Mouse (Mus musculus) liver, embryonic 14.5 days (tissue): ENCODE measurements around the gene Fgf14. TPM values are rescaled to one million over a fixed set of nuclear protein-coding genes. Genes with fewer than 3 reads are reported as not detected.

Source experiments
- ATAC-seq: fragments of 200-750 bp; cut with Nextera tagmentation; 2 replicates; pipeline ENCODE4 v1.8.0; 2017; ENCODE audit warnings: moderate number of reproducible peaks, mild to moderate bottlenecking, moderate library complexity; ENCODE audit not compliant: insufficient read depth
- DNase-seq, 3 experiments: peaks; one replicate each; pipeline ENCODE4 v3.0.0-alpha.2; 2012 to 2013; ENCODE audit warnings: low read depth in 3 of 3, low spot score in 3 of 3
- H3K27ac ChIP-seq: fragments of 300-500 bp; sonication (generic); 2 replicates; pipeline ENCODE4 v1.5.1; 2014; ENCODE audit warnings: moderate library complexity, mild to moderate bottlenecking, control low read depth, inconsistent platforms
- H3K27me3 ChIP-seq: fragments of 300-500 bp; sonication (generic); 2 replicates; pipeline ENCODE4 v1.6.1; 2014; ENCODE audit warnings: mild to moderate bottlenecking, low read length, moderate library complexity; ENCODE audit not compliant: control insufficient read depth, insufficient read depth
- H3K36me3 ChIP-seq: fragments of 300-500 bp; sonication (generic); replicated peaks from 2 replicates; pipeline ENCODE4 v1.6.1; 2014; ENCODE audit warnings: low read depth; ENCODE audit not compliant: control insufficient read depth, insufficient read depth
- H3K4me1 ChIP-seq, 2 experiments: fragments of 200-500 bp in 1 of 2; fragments of 300-500 bp in 1 of 2; sonication (generic) in 1 of 2; replicated peaks; 2 replicates each; pipeline ENCODE4 v1.6.1; 2012 to 2014; ENCODE audit warnings: antibody characterized with exemption in 1 of 2, inconsistent platforms in 1 of 2, low read length in 1 of 2; ENCODE audit not compliant: control insufficient read depth in 2 of 2, insufficient read depth in 2 of 2
- H3K4me2 ChIP-seq: fragments of 300-500 bp; sonication (generic); 2 replicates; pipeline ENCODE4 v1.6.1; 2014; ENCODE audit warnings: low read depth, mild to moderate bottlenecking, control low read depth, moderate library complexity
- H3K4me3 ChIP-seq, 2 experiments: fragments of 200-500 bp in 1 of 2; fragments of 300-500 bp in 1 of 2; sonication (generic) in 1 of 2; 2 replicates each; pipeline ENCODE4 v1.5.1; 2012 to 2014; ENCODE audit warnings: low read depth in 2 of 2, low read length in 2 of 2, mild to moderate bottlenecking in 2 of 2, control low read depth in 1 of 2, inconsistent platforms in 1 of 2, moderate library complexity in 1 of 2; ENCODE audit not compliant: insufficient read depth in 1 of 2
- H3K9ac ChIP-seq: fragments of 300-500 bp; sonication (generic); replicated peaks from 2 replicates; pipeline ENCODE4 v1.6.1; 2014; ENCODE audit warnings: mild to moderate bottlenecking, control low read depth, moderate library complexity
- H3K9me3 ChIP-seq: fragments of 300-500 bp; sonication (generic); 2 replicates; pipeline ENCODE4 v1.6.1; 2016; ENCODE audit warnings: low read length, mixed read lengths; ENCODE audit not compliant: control insufficient read depth
- CTCF ChIP-seq: IDR thresholded peaks from 2 replicates; pipeline ENCODE4 v1.5.1; 2016; ENCODE audit warnings: antibody characterized with exemption, low read depth, control low read depth
- EP300 ChIP-seq: IDR thresholded peaks from 2 replicates; pipeline ENCODE4 v1.6.1; 2016; ENCODE audit warnings: antibody characterized with exemption, low read depth
- WGBS: fragments of 180-500 bp; shearing (Covaris S2); extraction: QIAGEN DNeasy Blood & Tissue Kit; methylation state at CpG from one replicate; pipeline ENCODE4 v1.1.7; 2014; ENCODE audit not compliant: insufficient replicate concordance; 5-methylcytosine and 5-hydroxymethylcytosine counted together
- polyA plus RNA-seq, 2 experiments: library from polyadenylated mRNA; depleted of rRNA in 1 of 2; stranded (reverse) in 1 of 2; unstranded in 1 of 2; fragments of >200 nt; fragmentation: Nextera tagmentation in 1 of 2; extraction: Ambion mirVana in 1 of 2; gene quantifications; 2 replicates each; pipeline versions ENCODE4 v1.2.1 to v1.2.3; 2012 to 2014

The Fgf14 gene
- polyA plus RNA-seq, 2 experiments, result not detected

DNA sequence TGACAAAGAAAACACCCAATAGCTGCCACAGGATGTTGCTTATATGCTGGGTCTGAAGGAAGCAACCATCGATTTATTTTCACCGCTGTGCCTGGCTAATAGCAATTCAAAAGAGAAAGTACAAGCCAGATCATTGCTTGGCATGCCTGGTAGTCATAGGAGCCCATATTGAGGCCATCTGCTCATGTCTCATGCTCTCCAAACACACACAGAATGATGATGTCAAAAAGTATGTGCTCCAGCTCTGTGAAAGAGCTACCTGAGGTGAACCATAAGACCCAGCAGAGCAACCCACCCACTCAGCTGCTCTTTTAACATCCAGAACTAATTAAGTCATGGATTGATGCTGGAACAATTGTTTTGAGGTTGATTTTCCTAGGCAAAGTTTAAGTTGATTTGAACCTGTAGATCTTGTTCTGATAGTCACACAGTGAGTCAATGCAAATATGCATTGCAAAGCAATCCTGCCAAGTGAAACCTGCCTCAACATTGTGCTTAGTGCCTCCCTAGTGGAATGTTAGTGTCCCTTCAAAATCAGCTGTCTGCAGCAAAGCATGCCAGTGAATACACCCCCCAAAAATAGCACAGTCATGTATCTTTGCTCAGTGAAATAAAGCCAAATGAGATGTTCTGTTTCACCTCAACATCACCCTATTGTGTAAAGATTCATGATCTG, 70.8 kb downstream of the Fgf14 start:
- no peak for DNase-seq
- ATAC-seq, result no peak
- Histone ChIP-seq H3K4me3 (no peak overlapping the region), H3K36me3 (no peaks in the 10 kb centered on the region), H3K4me2 (no peak overlapping the region), H3K4me1 (no peaks in the 10 kb centered on the region), H3K9ac (no peak overlapping the region), H3K27me3 (no peaks in the 10 kb centered on the region), H3K9me3 (no peaks in the 10 kb centered on the region), H3K27ac (no peak overlapping the region)
- 68% methylated on average over 2 of the region's 2 CpGs for WGBS
- TF ChIP-seq EP300 (no peak), CTCF (no peak)

DNA sequence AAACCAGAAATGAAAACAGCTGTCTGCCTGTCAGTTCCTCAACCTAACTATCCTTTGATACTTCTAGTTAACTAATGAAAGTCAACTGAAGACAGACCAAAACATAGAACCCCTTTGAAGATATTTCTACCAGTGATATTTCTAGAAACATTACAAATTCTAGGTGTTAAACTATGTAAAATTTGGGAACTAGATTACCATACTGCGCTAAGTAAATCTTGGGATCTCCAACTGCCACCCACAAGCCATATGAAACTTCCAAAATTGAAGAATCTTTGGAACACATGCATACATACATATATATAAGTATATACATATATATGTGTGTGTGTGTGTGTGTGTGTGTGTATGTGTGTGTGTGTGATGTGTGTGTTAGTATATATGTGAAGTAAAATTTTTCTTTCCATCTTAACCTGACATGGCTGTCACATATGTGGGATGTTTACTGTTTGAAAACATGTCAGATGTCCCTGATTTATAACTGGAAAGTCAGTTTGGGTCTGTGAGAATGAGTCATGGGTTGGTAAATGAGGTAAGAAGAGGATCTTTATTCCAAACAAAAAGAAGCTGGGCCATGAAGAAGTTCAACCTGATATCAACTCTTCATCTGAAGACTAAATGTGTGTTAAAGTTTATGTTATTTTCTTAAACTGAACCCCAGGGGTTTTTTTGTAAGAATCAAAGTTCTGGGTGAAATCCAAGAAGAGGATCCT, 71.7 kb downstream of the Fgf14 start:
- Histone ChIP-seq H3K4me3 (no peak overlapping the region), H3K9ac (no peak overlapping the region)
- 58% methylated on average over 1 of the region's 1 CpGs for WGBS

GRCm38 (mm10) chr14:124576571-124576970, 100.4 kb downstream of the Fgf14 start:
- DNase-seq (no peak), ATAC-seq (no peak)
- WGBS, result 24% methylated on average over 1 of the region's 1 CpGs
- TF ChIP-seq EP300 (no peak), CTCF (no peak)
- H3K4me2 ChIP-seq, result no peak overlapping the region
- H3K4me1 ChIP-seq, result no peaks in the 10 kb centered on the region
- H3K27ac ChIP-seq, result no peak overlapping the region
- no peaks in the 10 kb centered on the region for H3K36me3 ChIP-seq
- no peak overlapping the region for H3K9ac ChIP-seq
- H3K9me3 ChIP-seq, result no peaks in the 10 kb centered on the region
- no peak overlapping the region for H3K4me3 ChIP-seq
- no peaks in the 10 kb centered on the region for H3K27me3 ChIP-seq

More for the DNA sequence above, 71.7 kb downstream of the Fgf14 start:
- no peak for DNase-seq
- no peaks in the 10 kb centered on the region for H3K9me3 ChIP-seq
- ATAC-seq, result no peak
- H3K4me2 ChIP-seq, result no peak overlapping the region
- TF ChIP-seq CTCF, result no peak
- no peak for TF ChIP-seq EP300
- H3K27ac ChIP-seq, result no peak overlapping the region
- no peaks in the 10 kb centered on the region for H3K4me1 ChIP-seq
- H3K27me3 ChIP-seq, result no peaks in the 10 kb centered on the region
- no peaks in the 10 kb centered on the region for H3K36me3 ChIP-seq

- ATAC-seq, result no peak
- TF ChIP-seq EP300 (no peak), CTCF (no peak)
- 63% methylated on average over 1 of the region's 1 CpGs for WGBS
These were observed 101.6 kb downstream of the Fgf14 start for GRCm38 (mm10) chr14:124575130-124575885.

DNA sequence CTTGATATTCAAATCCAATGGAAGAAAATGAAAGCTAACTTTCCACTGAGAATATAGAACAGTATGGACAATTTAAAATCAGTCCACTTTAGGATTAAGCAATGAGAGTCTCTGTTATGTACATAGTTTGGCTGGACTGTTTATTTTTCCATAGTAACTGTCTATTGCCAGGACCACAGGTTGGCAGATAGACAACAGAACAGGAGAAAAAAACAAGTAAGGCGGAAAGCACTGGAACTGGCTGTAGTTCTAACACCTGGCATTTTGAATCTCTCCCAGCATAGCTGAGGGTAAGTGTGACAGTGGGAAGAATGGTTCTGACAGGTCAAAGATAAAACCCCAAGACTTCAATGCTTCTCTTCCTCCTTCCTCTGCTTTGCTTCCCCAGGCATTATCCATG, 110.5 kb downstream of the Fgf14 start:
- Histone ChIP-seq H3K9me3 (no peaks in the 10 kb centered on the region), H3K27me3 (no peaks in the 10 kb centered on the region), H3K9ac (no peak overlapping the region), H3K4me1 (no peaks in the 10 kb centered on the region), H3K36me3 (no peaks in the 10 kb centered on the region), H3K27ac (no peak overlapping the region), H3K4me2 (no peak overlapping the region), H3K4me3 (no peak overlapping the region)
- ATAC-seq (no peak), DNase-seq (no peak)
- no peak for TF ChIP-seq EP300
- TF ChIP-seq CTCF, result no peak
- WGBS, result 63% methylated on average over 1 of the region's 1 CpGs

More at GRCm38 (mm10) chr14:124575130-124575885, 101.6 kb downstream of the Fgf14 start:
- Histone ChIP-seq H3K36me3 (no peaks in the 10 kb centered on the region), H3K27me3 (no peaks in the 10 kb centered on the region), H3K27ac (no peak overlapping the region), H3K9ac (no peak overlapping the region), H3K4me2 (no peak overlapping the region), H3K4me3 (no peak overlapping the region), H3K9me3 (no peaks in the 10 kb centered on the region), H3K4me1 (no peaks in the 10 kb centered on the region)
- DNase-seq, result peak; percentile 1 to 9 (median 2)
